Mouse (Mus musculus): ENCODE results near the gene Chac1.

The Chac1 gene

GRCm38 (mm10) chr2:119377286-119377685, 26.3 kb downstream of the Chac1 start:
- DNase-seq (ENCODE audit: low spot score), result no peak

- DNase-seq (ENCODE audit: low spot score), result no peak
These were observed 26.8 kb downstream of the Chac1 start for GRCm38 (mm10) chr2:119377826-119378225.

GRCm38 (mm10) chr2:119379455-119379854, 28.4 kb downstream of the Chac1 start:
- DNase-seq (ENCODE audit: low spot score), result no peak

- no peak for DNase-seq (ENCODE audit: low spot score)
These were observed 37.2 kb downstream of the Chac1 start for GRCm38 (mm10) chr2:119388266-119388665.

- DNase-seq (ENCODE audit: low spot score), result no peak
These were observed 39.0 kb downstream of the Chac1 start for GRCm38 (mm10) chr2:119389992-119390391.

GRCm38 (mm10) chr2:119398252-119398651, 47.2 kb downstream of the Chac1 start:
- no peak for DNase-seq (ENCODE audit: low spot score)

- no peak for DNase-seq (ENCODE audit: low spot score)
These were observed 47.6 kb downstream of the Chac1 start for GRCm38 (mm10) chr2:119398665-119399064.

GRCm38 (mm10) chr2:119399313-119399712, 48.3 kb downstream of the Chac1 start:
- no peak for DNase-seq (ENCODE audit: low spot score)

All from ovary, postnatal 10 days (tissue).